Mouse (Mus musculus) cerebellum, adult 2 months (tissue): Measurements from ENCODE around the gene Dok5.

Experiments used
- CTCF ChIP-seq: fragments of 200-500 bp; IDR thresholded peaks from 2 replicates; pipeline ENCODE4 v1.5.1; 2011; ENCODE audit warnings: low read depth, mild to moderate bottlenecking, control low read depth, low read length, moderate library complexity, borderline replicate concordance; ENCODE audit not compliant: insufficient read depth
- POLR2A ChIP-seq: fragments of 200-500 bp; IDR thresholded peaks from 2 replicates; pipeline ENCODE4 v1.6.1; 2011; ENCODE audit warnings: low read length, control low read depth, borderline replicate concordance; ENCODE audit not compliant: insufficient read depth

DNA sequence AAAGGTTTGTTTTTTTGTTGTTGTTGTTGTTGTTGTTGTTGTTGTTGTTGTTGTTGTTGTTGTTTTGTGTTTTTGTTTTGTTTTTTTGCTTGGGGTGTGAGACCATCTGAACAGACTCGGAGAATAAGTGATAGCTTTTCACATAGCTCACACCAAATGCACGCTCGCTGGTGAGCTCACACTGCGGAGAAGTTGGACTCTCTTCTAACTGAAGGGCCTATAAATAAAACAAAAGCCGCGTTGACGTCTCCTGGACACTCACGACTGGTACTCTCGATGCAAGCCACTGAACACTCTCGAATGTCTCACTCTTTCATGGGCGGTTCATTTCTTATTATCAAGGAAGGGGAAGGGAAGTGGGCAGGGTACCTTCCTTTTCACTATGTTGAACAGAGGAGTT, 105.8 kb downstream of the Dok5 start:
- TF ChIP-seq CTCF = no peak
- TF ChIP-seq POLR2A = no peak
